Comparison of ENCODE assay signal across 12 mouse cellular contexts in the genomic region with DNA sequence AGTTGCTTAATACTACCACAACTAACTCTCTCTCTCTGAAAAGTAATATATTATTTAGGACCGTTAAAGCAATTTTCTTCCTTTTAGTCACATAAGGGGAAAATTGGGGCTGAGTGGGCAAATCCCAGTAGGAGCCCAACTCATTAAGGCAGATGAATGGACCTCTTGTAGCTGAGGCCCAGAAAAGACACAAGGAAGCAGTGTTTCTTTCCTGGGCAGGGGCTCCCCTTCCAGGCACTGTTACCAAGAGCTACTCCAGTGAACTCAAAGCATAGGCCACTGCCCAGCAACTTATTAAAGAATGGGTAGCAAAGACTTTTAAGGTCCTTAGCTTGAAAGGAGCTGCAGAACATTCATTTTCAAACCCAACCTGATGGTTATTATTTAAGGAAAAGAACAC. TPM values are rescaled to one million over a fixed set of nuclear protein-coding genes. Genes with fewer than 3 reads are reported as not detected.
DNase-seq lines count a peak whose midpoint lies in the region; ATAC-seq and TF ChIP-seq lines count a peak whose summit lies in the region.
"Had no signal": no experiment of that assay in that cellular context is flagged by ENCODE, and none has a peak within 500 bp of the region (broad histone marks: within the 10 kb centered on the region; RNA-seq: fewer than 3 reads in every experiment).

No protein-coding gene starts in this region.

- TF ChIP-seq CTCF in hindbrain, postnatal 0 days (IDR thresholded peaks at IDR 0.05; ENCODE audit: low read depth) = no peak
- TF ChIP-seq CTCF in thymus, adult 2 months (IDR thresholded peaks at IDR 0.05; ENCODE audit: borderline replicate concordance, control insufficient read depth, extremely low read depth, insufficient read depth, low read length, poor library complexity) = no peak

- no peak overlapping the region for H3K9ac ChIP-seq in hindbrain, embryonic 13.5 days
- H3K9ac ChIP-seq in hindbrain, embryonic 12.5 days = no peak overlapping the region
- no peak overlapping the region for H3K9ac ChIP-seq in hindbrain, postnatal 0 days (replicated peaks; ENCODE audit: low read length)

- H3K9me3 ChIP-seq in hindbrain, embryonic 13.5 days = no peaks in the 10 kb centered on the region
- no peaks in the 10 kb centered on the region for H3K9me3 ChIP-seq in hindbrain, embryonic 12.5 days (replicated peaks)
- H3K9me3 ChIP-seq in hindbrain, postnatal 0 days (ENCODE audit: low read length) = no peaks in the 10 kb centered on the region

- H3K4me3 ChIP-seq in hindbrain, embryonic 13.5 days = no peak overlapping the region
- no peak overlapping the region for H3K4me3 ChIP-seq in hindbrain, embryonic 12.5 days
- H3K4me3 ChIP-seq in hindbrain, postnatal 0 days (ENCODE audit: low read length) = no peak overlapping the region
- H3K4me3 ChIP-seq in thymus, adult 2 months (ENCODE audit: control insufficient read depth, insufficient read depth, low read length) = no peak overlapping the region

- TF ChIP-seq POLR2A in thymus, adult 2 months (IDR thresholded peaks at IDR 0.05; ENCODE audit: control insufficient read depth, extremely low read depth, insufficient read depth, low read length, poor library complexity) = no peak

- H3K27ac ChIP-seq in hindbrain, embryonic 13.5 days = no peak overlapping the region
- no peak overlapping the region for H3K27ac ChIP-seq in hindbrain, embryonic 12.5 days
- H3K27ac ChIP-seq in hindbrain, postnatal 0 days = no peak overlapping the region
- H3K27ac ChIP-seq in thymus, adult 2 months (ENCODE audit: control insufficient read depth, insufficient read depth, low read length) = no peak overlapping the region

- DNase-seq in right cerebral cortex, postnatal 36 days (ENCODE audit: low spot score in 2 of 2) = peak; percentile 19 to 35
- no peak for DNase-seq in right cerebral cortex, postnatal 25 days
- peak; percentile 67 for DNase-seq in hindbrain, postnatal 0 days (ENCODE audit: low spot score)
- no peak for DNase-seq in adrenal gland, adult (ENCODE audit: inconsistent age in 2 of 2, low spot score in 1 of 2)
- DNase-seq in heart, adult 9 months (ENCODE audit: low spot score in 2 of 2) = no peak
- no peak for DNase-seq in thymus, adult 2 months
- DNase-seq: adrenal gland, postnatal 10 days; cerebellum, adult 18-20 months; gastrocnemius, postnatal 14 days; heart, postnatal 14 days had no signal

- ATAC-seq in hindbrain, embryonic 13.5 days (ENCODE audit: low FRiP score) = 0 out of 2 replicates have a peak, but pooled peaks have one; percentile 59
- no peak for ATAC-seq in hindbrain, embryonic 12.5 days (ENCODE audit: low FRiP score)
- peak; percentile 86; the same call in 1 of the 2 replicates for ATAC-seq in hindbrain, postnatal 0 days

- no peaks in the 10 kb centered on the region for H3K36me3 ChIP-seq in hindbrain, embryonic 13.5 days
- H3K36me3 ChIP-seq in hindbrain, embryonic 12.5 days = no peaks in the 10 kb centered on the region
- no peaks in the 10 kb centered on the region for H3K36me3 ChIP-seq in hindbrain, postnatal 0 days (ENCODE audit: insufficient read depth, low read length)
- no peaks in the 10 kb centered on the region for H3K36me3 ChIP-seq in thymus, adult 2 months (ENCODE audit: control insufficient read depth, insufficient read depth, low read length)

- H3K4me1 ChIP-seq in hindbrain, embryonic 13.5 days (replicated peaks) = no peaks in the 10 kb centered on the region
- no peaks in the 10 kb centered on the region for H3K4me1 ChIP-seq in hindbrain, embryonic 12.5 days
- no peaks in the 10 kb centered on the region for H3K4me1 ChIP-seq in hindbrain, postnatal 0 days (ENCODE audit: insufficient read depth, low read length)
- H3K4me1 ChIP-seq in thymus, adult 2 months (replicated peaks; ENCODE audit: control insufficient read depth, insufficient read depth, low read length) = no peaks in the 10 kb centered on the region

- H3K4me2 ChIP-seq in hindbrain, embryonic 13.5 days = no peak overlapping the region
- H3K4me2 ChIP-seq in hindbrain, embryonic 12.5 days (replicated peaks) = no peak overlapping the region
- no peak overlapping the region for H3K4me2 ChIP-seq in hindbrain, postnatal 0 days (ENCODE audit: low read depth, low read length)

- no peaks in the 10 kb centered on the region for H3K27me3 ChIP-seq in hindbrain, embryonic 13.5 days
- H3K27me3 ChIP-seq in hindbrain, embryonic 12.5 days = no peaks in the 10 kb centered on the region
- no peaks in the 10 kb centered on the region for H3K27me3 ChIP-seq in hindbrain, postnatal 0 days (ENCODE audit: insufficient read depth, low read length)
- H3K27me3 ChIP-seq in thymus, adult 2 months (ENCODE audit: control insufficient read depth, insufficient read depth, low read length) = no peaks in the 10 kb centered on the region

- 24% methylated on average over 1 of the region's 1 CpGs for WGBS in hindbrain, embryonic 13.5 days
- 30% methylated on average over 1 of the region's 1 CpGs for WGBS in hindbrain, embryonic 12.5 days
- 25% methylated on average over 1 of the region's 1 CpGs for WGBS in hindbrain, postnatal 0 days
- WGBS in thymus, adult 2 months = 100% methylated on average over 1 of the region's 1 CpGs

RNA-seq across cellular contexts. Expression of a gene that starts 22.5 kb away (rescaled TPM):
- 209 and 223 TPM in 2 replicates for polyA plus RNA-seq in hindbrain, embryonic 13.5 days (2015; fragmentation: Nextera tagmentation; extraction: Ambion mirVana)
- polyA plus RNA-seq in hindbrain, embryonic 12.5 days (2016; fragmentation: Nextera tagmentation; extraction: Ambion mirVana) = 314 and 331 TPM in 2 replicates
- 129 and 135 TPM in 2 replicates for total RNA-seq in hindbrain, postnatal 0 days (2014; rRNA removed)
- 223 and 253 TPM in 2 replicates for polyA plus RNA-seq in hindbrain, postnatal 0 days (2015; fragmentation: Nextera tagmentation; extraction: Ambion mirVana)
- 63.8 and 80.0 TPM in 2 replicates for polyA plus RNA-seq in thymus, adult 2 months (2012; rRNA removed)

Comparison
In these comparisons a context has a peak if more than half of its experiments do, and no peak if none do; other contexts are left out.
1. DNase-seq: peak in right cerebral cortex, postnatal 36 days (2 of 2) and hindbrain, postnatal 0 days (single experiment); none in right cerebral cortex, postnatal 25 days (single experiment), adrenal gland, adult (0 of 2), heart, adult 9 months (0 of 2) and thymus, adult 2 months (single experiment).